Mouse (Mus musculus) heart, embryonic 10.5 days (tissue): ENCODE measurements at regions not wholly inside any gene's neighbourhood (a gene's known extent, or its start where the extent isn't known, plus 50 kb on each side); places are given as distances from the start of the nearest gene placed in this dataset.

Experiments used
- DNase-seq: peaks from one replicate; pipeline ENCODE4 v3.0.0-alpha.2; 2017; ENCODE audit warnings: low spot score
- H3K27ac ChIP-seq: fragments of 300-500 bp; sonication (generic); 2 replicates; pipeline ENCODE4 v1.5.1; 2016; ENCODE audit warnings: mild to moderate bottlenecking
- H3K27me3 ChIP-seq: fragments of 300-500 bp; sonication (generic); 2 replicates; pipeline ENCODE4 v1.6.1; 2016; ENCODE audit warnings: mild to moderate bottlenecking; ENCODE audit not compliant: poor library complexity, insufficient read depth, severe bottlenecking
- H3K36me3 ChIP-seq: fragments of 300-500 bp; sonication (generic); 2 replicates; pipeline ENCODE4 v1.6.1; 2016; ENCODE audit warnings: mild to moderate bottlenecking, moderate library complexity
- H3K4me1 ChIP-seq: fragments of 300-500 bp; sonication (generic); 2 replicates; pipeline ENCODE4 v1.6.1; 2016; ENCODE audit warnings: mild to moderate bottlenecking
- H3K4me3 ChIP-seq: fragments of 300-500 bp; sonication (generic); 2 replicates; pipeline ENCODE4 v1.5.1; 2016; ENCODE audit warnings: mild to moderate bottlenecking, moderate library complexity
- H3K9me3 ChIP-seq: fragments of 300-500 bp; sonication (generic); 2 replicates; pipeline ENCODE4 v1.6.1; 2016; ENCODE audit warnings: mild to moderate bottlenecking, moderate library complexity
- WGBS: fragments of 180-500 bp; shearing (Covaris S2); methylation state at CpG from one replicate; pipeline ENCODE4 v1.1.7; 2016; 5-methylcytosine and 5-hydroxymethylcytosine counted together

GRCm38 (mm10) chr9:99980734-99981133, 104.8 kb upstream of the Sox14 start:
- H3K27me3 ChIP-seq: no peaks in the 10 kb centered on the region
- H3K36me3 ChIP-seq: no peaks in the 10 kb centered on the region
- no peaks in the 10 kb centered on the region for H3K9me3 ChIP-seq
- 78% methylated on average over 1 of the region's 1 CpGs for WGBS
- no peaks in the 10 kb centered on the region for H3K4me1 ChIP-seq
- no peak overlapping the region for H3K4me3 ChIP-seq
- H3K27ac ChIP-seq: no peak overlapping the region
- no peak for DNase-seq

GRCm38 (mm10) chr9:99961561-99961960, 85.6 kb upstream of the Sox14 start:
- Histone ChIP-seq H3K36me3 (no peaks in the 10 kb centered on the region), H3K27me3 (no peaks in the 10 kb centered on the region), H3K27ac (no peak overlapping the region), H3K4me3 (no peak overlapping the region), H3K9me3 (no peaks in the 10 kb centered on the region), H3K4me1 (no peaks in the 10 kb centered on the region)
- no peak for DNase-seq

GRCm38 (mm10) chr9:99954720-99955119, 78.8 kb upstream of the Sox14 start:
- no peak for DNase-seq
- WGBS: 82% methylated on average over 10 of the region's 10 CpGs
- H3K4me3 ChIP-seq: no peak overlapping the region
- no peaks in the 10 kb centered on the region for H3K9me3 ChIP-seq
- no peaks in the 10 kb centered on the region for H3K36me3 ChIP-seq
- H3K4me1 ChIP-seq: no peaks in the 10 kb centered on the region
- no peaks in the 10 kb centered on the region for H3K27me3 ChIP-seq
- no peak overlapping the region for H3K27ac ChIP-seq

GRCm38 (mm10) chr9:99954038-99954618, 78.2 kb upstream of the Sox14 start:
- Histone ChIP-seq H3K4me3 (no peak overlapping the region), H3K4me1 (no peaks in the 10 kb centered on the region), H3K36me3 (no peaks in the 10 kb centered on the region), H3K27me3 (no peaks in the 10 kb centered on the region), H3K27ac (no peak overlapping the region), H3K9me3 (no peaks in the 10 kb centered on the region)
- WGBS: 87% methylated on average over 6 of the region's 6 CpGs
- no peak for DNase-seq
